Mouse (Mus musculus) R1 (cell line): ENCODE results near the gene Irf2.

Experiments used
- DNase-seq: peaks from one replicate; pipeline ENCODE4 v3.0.0-alpha.2; 2018; ENCODE audit warnings: low read depth, low spot score

Gene Irf2

DNA sequence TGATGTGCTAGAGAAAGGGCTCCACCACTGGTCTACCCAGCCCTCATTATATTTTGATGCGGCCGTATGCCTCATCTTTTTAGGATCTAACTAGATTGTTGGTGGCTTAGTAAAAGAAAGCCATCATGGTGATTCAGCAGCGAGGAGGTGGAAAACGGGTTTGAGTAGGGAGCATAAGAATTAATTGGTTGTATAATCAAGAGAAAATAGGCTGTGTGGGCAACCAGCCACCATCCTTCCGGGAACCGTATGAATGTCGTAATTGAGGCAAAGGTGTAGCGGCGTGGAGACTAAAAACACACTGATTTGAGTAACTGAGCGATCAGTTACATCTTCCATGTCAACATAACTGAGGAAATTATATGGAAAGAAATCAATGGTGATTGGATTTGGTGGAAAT lies 101.3 kb downstream of the Irf2 start:
- no peak for DNase-seq

DNA sequence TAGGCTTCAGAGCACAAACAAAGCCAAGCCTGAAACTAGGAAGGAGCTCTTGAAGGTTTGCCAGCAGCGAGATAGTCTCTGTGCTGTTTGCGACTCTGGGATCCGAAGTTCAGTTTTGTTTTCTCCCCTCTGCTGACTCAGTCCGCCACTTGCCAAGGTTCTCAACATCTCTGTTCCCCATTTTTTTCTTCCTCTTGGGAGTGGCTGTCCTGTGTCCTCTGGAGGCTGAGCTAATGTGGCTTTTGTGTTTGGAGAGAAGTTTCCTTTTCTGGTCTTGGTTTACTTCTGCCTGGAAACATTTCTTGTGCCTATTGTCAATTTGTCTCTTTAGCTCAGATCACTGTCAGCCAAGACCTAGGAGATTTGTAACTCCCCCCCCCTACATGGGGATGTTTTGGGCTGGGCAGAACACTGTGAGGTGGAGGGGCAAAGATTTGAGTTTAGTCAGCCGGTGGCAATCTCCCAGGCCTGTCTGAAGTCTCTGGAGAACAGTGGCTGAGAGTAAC lies 103.2 kb downstream of the Irf2 start:
- no peak for DNase-seq

DNA sequence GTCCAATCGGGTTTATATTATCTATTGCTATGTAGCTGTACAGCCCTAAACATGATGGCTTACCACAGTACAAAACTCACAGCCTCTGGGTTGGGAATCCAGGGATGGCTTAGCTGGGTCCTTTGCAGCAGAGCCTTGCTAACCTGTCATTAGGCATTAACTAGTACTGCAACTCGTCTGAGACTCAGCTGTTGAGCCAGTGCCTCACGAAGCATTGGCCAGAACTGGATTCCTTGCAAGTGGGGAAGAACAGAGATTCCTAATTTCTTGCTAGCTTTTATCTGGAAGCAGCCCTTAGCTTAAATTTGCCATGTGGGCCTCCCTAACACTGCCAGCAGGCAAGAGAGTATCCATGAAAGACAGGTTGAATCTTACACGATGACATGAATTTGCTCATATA lies 104.3 kb downstream of the Irf2 start:
- DNase-seq = no peak

DNA sequence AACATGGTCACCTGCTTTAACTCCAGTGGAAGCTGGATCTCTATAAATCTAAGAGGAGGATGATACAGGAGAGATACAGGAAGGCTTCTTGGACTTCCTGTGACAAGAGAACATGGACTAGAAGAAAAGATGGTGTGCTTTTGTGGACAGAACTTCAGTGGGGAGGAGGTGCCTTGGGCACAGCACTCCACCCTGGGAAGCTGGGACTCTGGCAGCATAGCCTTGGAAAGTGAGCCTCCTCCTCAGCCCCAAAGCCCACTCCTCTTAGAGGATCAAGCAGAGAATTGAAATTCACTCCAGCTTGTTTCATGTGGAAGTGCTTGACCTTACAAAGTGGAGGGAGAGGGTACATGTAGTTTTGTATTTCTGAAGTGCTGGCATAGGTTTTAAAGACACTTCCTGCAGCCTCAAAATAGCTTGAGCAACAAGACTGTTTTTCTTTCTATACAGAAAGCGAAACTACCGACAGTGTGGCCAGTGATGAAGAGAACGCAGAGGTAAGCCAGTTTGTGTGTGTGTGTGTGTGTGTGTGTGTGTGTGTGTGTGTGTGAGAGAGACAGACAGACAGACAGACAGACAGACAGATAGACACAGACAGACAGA lies 104.9 kb downstream of the Irf2 start:
- no peak for DNase-seq

DNA sequence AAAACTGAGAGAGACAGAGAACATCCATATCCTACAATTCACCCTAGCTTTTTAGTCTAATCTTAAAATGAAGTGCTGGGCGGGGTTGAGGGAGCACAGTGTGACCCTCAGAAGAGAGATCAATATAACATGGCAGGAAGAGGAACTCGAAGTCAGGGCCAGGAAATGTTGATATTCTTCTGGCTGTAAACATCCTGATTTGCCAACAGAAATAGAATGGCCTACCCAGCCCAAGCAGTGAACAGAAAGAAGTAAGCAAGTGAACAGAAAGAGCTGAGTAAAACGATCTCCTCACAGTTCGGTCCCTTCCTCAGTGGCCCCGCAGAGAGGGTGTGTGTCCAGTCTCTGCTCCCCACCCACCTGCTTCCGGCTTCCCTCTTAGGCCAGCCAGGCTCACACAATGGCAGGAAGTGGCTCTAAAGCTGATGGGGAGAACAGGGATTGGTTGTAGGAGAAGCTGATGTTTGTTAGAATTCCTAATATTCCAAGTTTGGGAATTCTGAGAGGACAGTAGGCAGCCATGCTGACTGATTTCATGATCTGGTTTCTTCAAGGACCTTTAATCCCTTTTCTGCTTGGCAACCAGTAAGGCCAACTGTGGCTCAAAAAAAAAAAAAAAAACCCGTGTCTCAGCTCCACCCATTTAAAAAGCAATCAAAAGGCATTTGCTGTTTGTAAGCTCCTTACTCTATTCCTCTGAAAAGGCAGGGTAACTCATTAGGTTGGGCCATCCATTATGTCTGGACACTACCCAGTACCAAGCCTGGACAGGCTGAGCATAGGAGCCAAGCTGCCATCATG lies 105.6 kb downstream of the Irf2 start:
- peak; percentile 61 for DNase-seq

DNA sequence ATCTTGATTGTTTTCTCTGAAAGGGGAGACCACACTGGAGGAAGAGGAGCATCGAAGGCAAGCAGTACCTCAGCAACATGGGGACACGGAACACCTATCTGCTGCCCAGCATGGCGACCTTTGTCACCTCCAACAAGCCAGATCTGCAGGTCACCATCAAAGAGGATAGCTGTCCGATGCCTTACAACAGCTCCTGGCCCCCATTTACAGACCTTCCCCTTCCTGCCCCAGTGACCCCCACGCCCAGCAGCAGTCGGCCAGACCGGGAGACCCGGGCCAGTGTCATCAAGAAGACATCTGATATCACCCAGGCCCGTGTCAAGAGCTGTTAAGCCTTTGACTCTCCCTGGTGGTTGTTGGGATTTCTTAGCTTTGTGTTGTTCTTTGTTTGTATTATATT lies 106.4 kb downstream of the Irf2 start:
- no peak for DNase-seq

DNA sequence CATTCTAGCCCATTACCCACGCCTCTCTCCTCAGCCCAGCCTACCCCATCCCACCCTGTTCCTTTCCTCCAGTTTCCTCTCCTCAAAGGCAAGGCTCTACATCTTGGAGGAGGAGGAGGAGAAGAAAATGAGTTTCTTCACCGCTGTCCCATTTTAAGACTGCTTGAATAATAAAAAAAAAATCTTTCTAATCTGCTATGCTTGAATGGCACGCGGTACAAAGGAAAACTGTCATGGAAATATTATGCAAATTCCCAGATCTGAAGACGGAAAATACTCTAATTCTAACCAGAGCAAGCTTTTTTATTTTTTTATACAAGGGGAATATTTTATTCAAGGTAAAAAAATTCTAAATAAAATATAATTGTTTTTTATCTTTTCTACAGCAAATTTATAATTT lies 107.4 kb downstream of the Irf2 start:
- no peak for DNase-seq

DNA sequence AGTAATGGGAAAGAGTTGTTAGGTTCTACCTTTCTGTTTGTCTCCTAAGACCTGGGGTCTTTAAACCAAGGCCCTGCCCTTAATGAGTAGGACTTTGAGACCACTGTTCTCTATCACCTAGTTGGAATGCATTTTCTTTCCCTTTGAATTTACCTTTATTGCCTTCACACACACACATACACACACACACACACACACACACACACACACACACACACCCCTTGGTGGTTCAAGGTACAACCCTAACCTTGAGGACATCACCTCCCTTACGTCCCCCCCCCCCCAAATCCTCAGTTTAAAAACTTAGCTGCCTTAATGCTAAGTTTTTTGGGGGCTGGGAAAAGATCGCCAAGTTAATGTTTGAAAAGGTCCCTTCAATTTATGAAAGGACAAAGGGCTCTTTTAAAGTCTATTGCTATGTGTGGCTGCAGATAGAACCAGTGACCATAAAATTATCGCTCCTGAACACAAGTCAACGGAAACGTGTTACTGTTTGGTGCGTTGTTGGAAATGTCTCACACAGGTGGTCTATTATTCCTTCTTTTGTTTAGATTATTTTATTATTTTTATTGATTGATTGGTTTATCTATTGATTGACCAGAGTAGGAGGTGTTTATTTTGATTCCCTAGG lies 108.6 kb downstream of the Irf2 start:
- no peak for DNase-seq

DNA sequence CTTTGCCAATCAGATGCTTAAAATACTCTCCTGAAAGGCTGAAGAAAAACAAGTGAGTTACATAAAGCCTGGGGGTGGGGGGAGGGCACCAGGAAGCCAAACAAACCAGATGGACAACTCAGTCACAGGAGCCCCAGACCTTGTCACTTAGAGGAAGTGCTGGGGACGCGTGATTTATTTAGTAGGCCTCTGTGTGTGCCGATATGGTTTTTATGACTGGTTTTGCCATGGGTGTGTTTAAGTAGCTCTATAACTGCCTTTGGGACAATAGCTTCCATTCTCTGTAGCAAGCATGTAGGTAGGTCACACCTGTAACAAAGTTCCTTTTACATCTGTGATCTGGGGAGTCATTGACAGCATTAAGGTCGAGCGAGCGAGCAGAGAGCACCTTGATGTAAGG lies 109.4 kb downstream of the Irf2 start:
- DNase-seq = no peak

DNA sequence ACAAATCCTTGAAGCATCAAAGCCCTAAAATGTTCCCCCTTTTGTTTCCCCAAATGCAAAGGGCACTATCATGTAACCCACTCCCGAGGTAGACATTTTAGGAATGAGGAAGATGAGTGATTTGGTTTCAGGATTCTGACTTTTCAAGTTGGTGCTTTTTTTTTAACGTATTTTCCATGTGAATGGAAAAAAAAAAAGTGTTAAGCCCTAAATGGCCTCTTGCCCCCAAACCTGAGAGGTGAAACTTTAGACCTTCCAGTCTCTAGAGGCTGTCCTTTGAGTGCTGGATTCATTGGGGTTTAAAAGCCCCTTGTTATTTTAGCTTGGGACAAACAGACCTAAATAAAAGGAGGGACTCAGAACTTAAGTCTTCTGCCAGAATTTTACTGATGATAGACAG lies 109.9 kb downstream of the Irf2 start:
- peak; percentile 15 for DNase-seq

DNA sequence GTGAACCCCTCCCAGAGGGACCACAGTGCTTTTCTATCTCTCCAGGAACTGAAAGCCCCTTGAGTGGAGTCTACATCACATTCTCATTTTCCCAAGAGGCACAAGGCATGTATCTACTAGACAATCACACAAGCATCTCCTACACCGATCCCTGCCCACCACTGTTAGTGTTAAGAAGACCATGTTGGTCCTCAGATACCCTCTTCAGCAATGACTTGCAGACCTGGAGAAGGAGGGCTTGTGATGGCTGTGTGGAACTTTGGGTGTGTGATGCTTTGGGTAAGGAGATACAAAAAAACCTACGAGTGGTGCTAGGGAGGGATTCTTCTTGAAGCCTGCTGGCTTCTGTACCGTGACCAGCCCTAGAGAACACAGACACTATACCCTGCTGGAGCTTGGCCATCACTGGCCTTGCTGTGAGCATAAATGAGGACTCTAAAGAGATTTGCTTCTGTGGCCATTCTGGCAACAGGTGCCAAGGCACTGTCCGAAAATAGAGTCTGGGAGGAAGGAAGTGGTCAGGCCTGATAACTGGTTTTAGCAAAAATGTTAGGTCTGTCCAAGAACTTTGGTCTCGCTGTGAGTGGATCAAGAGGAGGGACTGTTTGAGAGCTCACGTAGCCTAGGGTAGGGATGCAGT lies 110.8 kb downstream of the Irf2 start:
- no peak for DNase-seq

DNA sequence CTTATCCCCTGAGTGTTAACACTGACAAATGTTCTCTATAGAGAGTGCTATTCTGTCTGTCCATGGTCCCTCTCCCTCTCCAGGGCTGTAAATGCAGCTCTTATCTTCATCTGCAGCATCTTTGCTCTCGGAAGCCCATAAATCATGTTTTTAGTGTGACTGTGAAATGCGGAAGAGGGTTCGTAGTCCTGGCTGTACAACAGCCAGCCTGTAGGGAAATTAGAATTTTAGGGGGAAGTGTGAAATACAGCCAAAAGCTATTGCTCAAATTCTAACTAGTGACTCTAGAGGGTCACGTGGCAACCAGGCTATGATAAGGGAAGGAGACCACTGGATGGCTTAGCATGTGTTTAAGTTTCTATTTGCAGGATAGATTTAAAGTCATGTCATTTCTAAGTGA lies 112.0 kb downstream of the Irf2 start:
- DNase-seq = no peak

DNA sequence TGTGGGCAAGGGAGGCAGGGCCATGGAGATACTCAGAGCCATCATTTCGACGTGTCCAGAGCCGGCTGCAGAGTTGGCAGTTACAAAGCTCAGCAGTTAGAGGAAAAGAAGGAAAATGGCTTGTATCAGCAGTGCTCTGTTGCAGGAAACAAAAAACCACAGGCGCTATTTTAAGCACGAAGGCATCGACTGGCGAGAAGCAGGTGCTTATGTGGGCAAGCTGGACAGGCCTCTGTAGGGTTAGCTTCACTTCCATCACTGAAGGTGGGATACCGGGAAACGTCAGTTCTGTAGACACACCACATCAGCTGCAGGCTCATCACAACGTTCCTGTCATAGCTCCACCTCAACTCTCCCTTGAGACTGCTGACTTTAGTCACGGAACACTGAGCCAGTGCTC lies 112.8 kb downstream of the Irf2 start:
- DNase-seq = no peak

DNA sequence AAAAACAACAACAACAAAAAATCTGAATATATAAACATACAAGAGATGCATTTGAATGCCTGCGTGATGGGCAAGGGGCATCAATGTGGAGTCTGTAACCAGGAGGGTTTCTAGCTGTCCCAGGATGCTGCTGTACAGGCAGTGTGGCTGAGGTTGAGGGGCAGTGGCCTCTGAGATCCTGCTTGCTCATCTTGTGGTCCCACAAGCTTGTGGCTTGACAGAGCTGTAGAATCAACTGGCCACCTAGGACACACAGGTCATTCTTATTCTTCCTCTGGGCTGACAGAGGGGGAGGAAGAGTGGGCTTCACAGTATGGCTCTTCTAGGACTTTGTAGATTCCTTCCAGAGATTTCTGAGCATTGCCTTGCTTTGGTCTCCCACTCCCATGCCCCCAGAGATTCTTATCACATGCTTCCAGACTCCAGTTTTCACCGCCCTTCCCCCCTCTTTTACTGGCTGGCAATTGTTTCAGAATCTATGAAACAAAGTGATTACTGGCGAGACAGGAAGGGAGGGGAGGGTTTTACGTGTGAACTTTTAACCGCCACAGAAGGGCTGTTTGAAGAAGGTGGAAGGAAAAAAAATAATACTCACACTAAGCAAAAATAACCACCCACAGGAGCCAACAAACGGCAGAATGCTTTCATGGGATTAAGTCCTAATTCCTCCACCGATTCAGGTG lies 119.8 kb downstream of the Irf2 start:
- DNase-seq = no peak

DNA sequence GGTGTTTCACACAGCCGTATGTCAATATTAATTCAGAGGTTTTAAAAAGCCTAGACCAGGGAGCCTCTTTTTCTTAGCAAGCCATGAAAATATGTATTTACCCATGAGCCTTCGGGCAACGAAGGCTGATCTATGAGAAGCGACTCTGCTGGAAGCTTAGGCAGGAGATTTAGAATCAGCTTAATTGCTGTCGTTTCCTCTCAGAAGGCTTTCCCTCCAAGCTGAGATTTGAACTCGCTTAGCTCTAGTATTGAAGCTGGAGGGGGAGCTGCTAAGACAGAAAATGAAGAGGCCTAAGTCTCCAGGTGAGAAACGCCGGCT lies 120.3 kb downstream of the Irf2 start:
- no peak for DNase-seq

DNA sequence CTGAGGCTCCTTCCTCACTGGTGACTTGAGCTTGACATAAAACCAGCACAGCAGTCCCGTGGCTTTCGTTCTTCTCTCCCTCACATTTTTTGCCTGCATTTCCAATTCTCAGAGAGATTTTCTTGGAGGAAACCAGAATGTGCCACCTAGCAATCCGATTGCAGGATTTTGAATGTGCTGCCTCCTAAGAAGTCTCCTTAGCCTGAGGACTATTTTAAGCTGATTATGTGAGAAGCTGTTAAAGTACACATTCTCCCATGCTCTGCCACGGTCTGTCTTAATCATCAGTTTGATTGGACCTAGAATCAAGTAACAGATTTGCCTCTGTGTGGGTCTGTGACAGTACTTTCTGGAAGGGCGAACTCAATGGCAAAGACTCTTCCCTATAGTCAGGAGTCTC lies 123.0 kb downstream of the Irf2 start:
- no peak for DNase-seq

DNA sequence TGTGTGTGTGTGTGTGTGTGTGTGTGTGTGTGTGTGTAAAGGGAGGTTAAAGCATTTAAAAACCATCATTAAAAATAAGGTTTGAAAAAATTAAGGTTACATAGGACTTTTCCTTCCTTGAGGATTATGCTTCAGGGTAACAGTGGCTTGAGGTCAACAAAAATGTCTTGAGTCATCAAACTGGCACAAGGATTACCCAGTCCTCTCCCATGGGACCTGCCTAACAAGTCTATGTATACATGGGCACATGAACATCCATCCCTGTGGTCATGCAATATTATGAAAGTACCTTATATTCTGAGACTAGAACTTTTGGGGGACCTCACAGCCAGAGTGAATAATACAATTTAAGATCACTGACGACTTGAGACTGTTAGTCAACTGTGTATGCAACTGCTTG lies 125.9 kb downstream of the Irf2 start:
- no peak for DNase-seq

DNA sequence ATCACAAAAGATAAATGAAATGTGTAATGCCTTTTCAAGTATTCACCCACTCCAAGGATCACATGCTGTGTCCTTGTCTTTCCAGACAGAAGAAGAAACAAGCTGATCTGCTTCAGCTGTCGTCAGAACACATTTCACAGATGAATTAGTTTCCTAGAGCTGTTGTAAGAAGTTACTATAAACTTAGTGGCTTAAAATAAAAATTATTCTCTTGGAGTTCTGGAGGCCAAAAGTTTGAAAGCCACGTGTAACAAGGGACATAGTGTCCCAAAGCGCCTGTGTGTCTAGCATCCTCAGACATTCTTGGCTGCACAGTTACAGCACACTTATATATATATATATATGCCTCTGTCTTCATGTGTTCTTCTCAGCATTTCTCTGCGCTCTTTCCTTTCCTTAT lies 127.9 kb downstream of the Irf2 start:
- no peak for DNase-seq

DNA sequence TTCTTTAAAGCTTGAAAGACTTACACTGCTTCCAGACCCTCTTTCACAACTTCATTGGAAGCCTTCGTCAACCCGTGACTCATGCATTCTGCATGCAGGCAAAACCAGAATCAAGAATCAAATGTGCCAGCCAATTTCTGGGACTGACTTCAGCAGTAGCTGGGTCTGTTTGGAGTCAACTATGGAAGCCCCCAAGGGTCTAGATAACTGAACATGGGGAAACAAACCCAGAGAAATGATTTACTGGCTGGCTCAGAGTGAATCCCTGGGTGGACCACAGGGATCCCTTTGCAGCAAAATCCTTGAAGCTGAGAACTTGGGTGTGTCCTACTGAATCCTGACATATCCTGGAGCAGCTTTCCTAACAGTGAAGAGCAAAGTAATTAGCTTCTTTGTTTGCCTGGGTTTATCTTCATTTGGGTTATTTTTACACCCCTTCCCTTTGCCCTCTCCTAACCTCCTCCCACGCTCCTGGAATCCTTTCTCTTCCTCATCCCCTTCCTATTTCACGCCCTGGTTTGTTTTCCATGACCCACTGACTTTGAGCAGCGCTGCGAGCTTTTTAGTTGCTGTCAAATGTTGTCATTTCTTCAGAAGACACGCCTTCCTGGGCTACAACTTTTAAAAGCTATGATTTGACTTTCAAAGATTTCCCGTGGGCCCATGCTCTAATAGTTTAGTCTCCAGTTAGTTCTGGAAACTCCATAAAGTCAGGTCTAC lies 129.0 kb downstream of the Irf2 start:
- DNase-seq = no peak

DNA sequence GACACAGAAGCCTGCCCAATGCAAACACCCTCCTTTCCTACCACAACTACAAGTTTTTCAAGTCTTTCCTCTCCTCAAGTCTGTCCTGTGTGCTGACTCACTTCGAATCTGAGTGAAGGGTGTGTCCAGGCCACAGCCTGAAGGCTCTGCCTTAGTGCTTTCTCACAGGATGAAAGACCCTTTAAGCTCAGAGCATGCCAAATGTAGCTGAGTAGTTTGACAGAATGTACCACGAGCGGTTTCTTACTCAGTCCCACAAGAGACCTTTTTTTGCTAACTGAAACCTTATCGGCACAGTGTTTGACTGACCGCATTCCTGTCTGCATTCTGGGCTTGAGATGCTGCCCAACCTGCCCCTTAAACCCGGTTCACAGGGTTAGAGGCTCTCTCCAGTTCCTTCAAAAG lies 130.0 kb downstream of the Irf2 start:
- DNase-seq = no peak

DNA sequence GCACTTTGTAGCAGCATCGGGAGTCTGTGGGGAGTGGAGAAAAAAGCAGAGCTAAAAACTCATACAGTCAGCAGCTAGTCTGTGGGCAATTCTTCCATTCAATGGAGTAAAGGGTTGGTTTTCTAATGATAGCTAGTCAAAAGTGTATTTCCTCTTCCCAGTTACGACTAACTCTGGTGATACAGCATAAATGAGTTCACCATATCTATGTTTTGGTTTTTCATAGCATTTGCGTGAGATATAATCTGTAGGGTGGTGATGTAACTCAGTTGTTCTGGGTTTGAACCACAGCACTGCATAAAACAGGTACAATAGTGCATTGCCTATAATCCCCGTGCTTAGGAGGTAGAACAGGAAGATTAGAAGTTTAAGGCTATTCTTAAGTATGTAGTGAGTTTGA lies 131.6 kb downstream of the Irf2 start:
- no peak for DNase-seq
